Mouse (Mus musculus) small intestine, adult 2 months (tissue): ENCODE data around the gene Znrd1as. TPM values are rescaled to one million over a fixed set of nuclear protein-coding genes. Genes with fewer than 3 reads are reported as not detected.

Experiments used
- H3K27ac ChIP-seq: fragments of 200-500 bp; 2 replicates; pipeline ENCODE4 v1.5.1; 2012; ENCODE audit warnings: low read depth, low read length, control low read depth, inconsistent platforms; ENCODE audit not compliant: insufficient read depth
- H3K27me3 ChIP-seq: fragments of 200-500 bp; 2 replicates; pipeline ENCODE4 v1.6.1; 2012; ENCODE audit warnings: mild to moderate bottlenecking, moderate library complexity, low read length, inconsistent platforms; ENCODE audit not compliant: control insufficient read depth, insufficient read depth
- H3K36me3 ChIP-seq: fragments of 200-500 bp; 2 replicates; pipeline ENCODE4 v1.6.1; 2012; ENCODE audit warnings: mild to moderate bottlenecking, low read length, control low read depth, inconsistent platforms; ENCODE audit not compliant: control insufficient read depth, insufficient read depth
- H3K4me1 ChIP-seq: fragments of 200-500 bp; 2 replicates; pipeline ENCODE4 v1.6.1; 2012; ENCODE audit warnings: low read length, inconsistent platforms, mixed read lengths; ENCODE audit not compliant: control insufficient read depth, insufficient read depth, insufficient read length
- H3K4me3 ChIP-seq: fragments of 200-500 bp; 2 replicates; pipeline ENCODE4 v1.5.1; 2012; ENCODE audit warnings: low read depth, mild to moderate bottlenecking, control low read depth, inconsistent platforms, low read length, moderate library complexity
- CTCF ChIP-seq: fragments of 200-500 bp; IDR thresholded peaks from 2 replicates; pipeline ENCODE4 v1.5.1; 2012; ENCODE audit warnings: low read depth, mild to moderate bottlenecking, control low read depth, inconsistent platforms, low read length, moderate library complexity, mixed read lengths; ENCODE audit not compliant: insufficient replicate concordance, insufficient read length; ENCODE audit errors: extremely low read depth
- POLR2A ChIP-seq: fragments of 200-500 bp; IDR thresholded peaks from 2 replicates; pipeline ENCODE4 v1.6.1; 2012; ENCODE audit warnings: low read depth, mild to moderate bottlenecking, control low read depth, inconsistent platforms, low read length, moderate library complexity
- WGBS: fragments of 180-500 bp; shearing (Covaris S2); methylation state at CpG from one replicate; pipeline ENCODE4 v1.1.7; 2018; 5-methylcytosine and 5-hydroxymethylcytosine counted together
- polyA plus RNA-seq: library from polyadenylated mRNA; depleted of rRNA; stranded (reverse); fragments of >200 nt; gene quantifications from 2 replicates; pipeline ENCODE4 v1.2.3, GENCODE M21; 2012; rRNA removed

Znrd1as gene
- 0.18 and 0.25 TPM in 2 replicates for polyA plus RNA-seq

GRCm38 (mm10) chr17:36957999-36958743 lies at the start of gene Znrd1as, which contains the start of gene Znrd1:
Znrd1as (plus strand) TSS chr17:36958592.
Znrd1 (minus strand) TSS chr17:36958559.
- under 1% methylated on average over 46 of the region's 46 CpGs for WGBS

GRCm38 (mm10) chr17:36909802-36910201 lies 48.6 kb upstream of the Znrd1as start:
- no peak for TF ChIP-seq CTCF
- Histone ChIP-seq H3K27me3 (no peaks in the 10 kb centered on the region), H3K4me3 (no peak overlapping the region), H3K4me1 (peaks cover 5% of the 10 kb centered on the region; the same call in 1 of the 2 replicates), H3K36me3 (peaks cover 49% of the 10 kb centered on the region), H3K27ac (no peak overlapping the region)
- WGBS = 64% methylated on average over 4 of the region's 4 CpGs

More at GRCm38 (mm10) chr17:36957999-36958743, at the start of gene Znrd1as, which contains the start of gene Znrd1:
- Histone ChIP-seq H3K27me3 (no peaks in the 10 kb centered on the region), H3K27ac (peak within 1 kb of the TSS; percentile 67), H3K4me3 (peak within 1 kb of the TSS; percentile 74), H3K36me3 (peaks cover 3% of the 10 kb centered on the region), H3K4me1 (peaks cover 6% of the 10 kb centered on the region; the same call in 1 of the 2 replicates)
- TF ChIP-seq CTCF (no peak), POLR2A (peak; percentile 61)

GRCm38 (mm10) chr17:36912031-36912430 lies 46.4 kb upstream of the Znrd1as start:
- peaks cover 3% of the 10 kb centered on the region; the same call in 1 of the 2 replicates for H3K4me1 ChIP-seq
- TF ChIP-seq CTCF = no peak
- no peak for TF ChIP-seq POLR2A
- peaks cover 28% of the 10 kb centered on the region for H3K36me3 ChIP-seq
- no peak overlapping the region for H3K4me3 ChIP-seq
- no peak overlapping the region for H3K27ac ChIP-seq
- H3K27me3 ChIP-seq = no peaks in the 10 kb centered on the region
- WGBS = 33% methylated on average over 2 of the region's 2 CpGs

GRCm38 (mm10) chr17:36914108-36914507 lies 44.3 kb upstream of the Znrd1as start:
- Histone ChIP-seq H3K36me3 (peaks cover 12% of the 10 kb centered on the region), H3K4me3 (no peak overlapping the region), H3K4me1 (peaks cover 3% of the 10 kb centered on the region; the same call in 1 of the 2 replicates), H3K27ac (no peak overlapping the region), H3K27me3 (no peaks in the 10 kb centered on the region)
- WGBS = 9% methylated on average over 2 of the region's 2 CpGs
- TF ChIP-seq CTCF (no peak), POLR2A (no peak)

- H3K4me1 ChIP-seq = peaks cover 4% of the 10 kb centered on the region; the same call in 1 of the 2 replicates
- 11% methylated on average over 9 of the region's 9 CpGs for WGBS
- H3K4me3 ChIP-seq = no peak overlapping the region
- H3K36me3 ChIP-seq = peaks cover 5% of the 10 kb centered on the region
- H3K27me3 ChIP-seq = no peaks in the 10 kb centered on the region
- TF ChIP-seq POLR2A (no peak), CTCF (peak; percentile 96; the same call in 1 of the 2 replicates)
- no peak overlapping the region for H3K27ac ChIP-seq
These were observed 43.3 kb upstream of the Znrd1as start for GRCm38 (mm10) chr17:36915076-36915475.

- no peaks in the 10 kb centered on the region for H3K36me3 ChIP-seq
- TF ChIP-seq POLR2A (no peak), CTCF (no peak)
- peaks cover 2% of the 10 kb centered on the region; the same call in 1 of the 2 replicates for H3K4me1 ChIP-seq
- WGBS = 19% methylated on average over 15 of the region's 15 CpGs
- H3K27me3 ChIP-seq = no peaks in the 10 kb centered on the region
- H3K4me3 ChIP-seq = no peak overlapping the region
- H3K27ac ChIP-seq = no peak overlapping the region
These were observed 38.2 kb upstream of the Znrd1as start for GRCm38 (mm10) chr17:36920239-36920638.

- no peaks in the 10 kb centered on the region for H3K36me3 ChIP-seq
- no peak for TF ChIP-seq CTCF
- TF ChIP-seq POLR2A = no peak
- no peak overlapping the region for H3K27ac ChIP-seq
- 0 out of 2 replicates have a peak, but pooled peaks cover under 1% of the 10 kb centered on the region for H3K27me3 ChIP-seq
- H3K4me1 ChIP-seq = peaks cover 2% of the 10 kb centered on the region; the same call in 1 of the 2 replicates
- 62% methylated on average over 4 of the region's 4 CpGs for WGBS
- H3K4me3 ChIP-seq = no peak overlapping the region
These were observed 35.7 kb upstream of the Znrd1as start for GRCm38 (mm10) chr17:36922715-36923114.
